Mouse (Mus musculus) right cerebral cortex, adult 18-20 months (tissue): Measurements from ENCODE around the gene Pde4c.

Source experiments
- DNase-seq: peaks from one replicate; pipeline ENCODE4 v3.0.0; 2022; ENCODE audit warnings: mixed read lengths

Pde4c gene

GRCm38 (mm10) chr8:70794215-70794614 is 70.7 kb downstream of the Pde4c start:
- no peak for DNase-seq

GRCm38 (mm10) chr8:70795370-70795769 is 71.8 kb downstream of the Pde4c start:
- no peak for DNase-seq

GRCm38 (mm10) chr8:70796403-70797080 is 73.0 kb downstream of the Pde4c start:
- peak; percentile 12 for DNase-seq

GRCm38 (mm10) chr8:70797081-70798070 is 73.9 kb downstream of the Pde4c start:
- DNase-seq, result peak; percentile 94

GRCm38 (mm10) chr8:70798281-70798680 is 74.8 kb downstream of the Pde4c start:
- DNase-seq, result peak; percentile 77

GRCm38 (mm10) chr8:70800648-70801047 is 77.1 kb downstream of the Pde4c start:
- peak; percentile 81 for DNase-seq
